Mouse (Mus musculus) duodenum, adult 2 months (tissue): Measurements from ENCODE around the gene F8. TPM values are rescaled to one million over a fixed set of nuclear protein-coding genes. Genes with fewer than 3 reads are reported as not detected.

Experiments
- polyA plus RNA-seq: library from polyadenylated mRNA; depleted of rRNA; stranded (reverse); fragments of >200 nt; gene quantifications from 2 replicates; pipeline ENCODE4 v1.2.3, GENCODE M21; 2012; ENCODE audit warnings: low replicate concordance; rRNA removed

F8 gene
- not detected in 2 replicates for polyA plus RNA-seq

GRCm38 (mm10) chrX:75382195-75382771, at the start of gene F8, which contains the start of gene Fundc2:
Gene F8 (minus strand): TSS chrX:75382615.
Gene Fundc2 (plus strand): TSS chrX:75382399.

GRCm38 (mm10) chrX:75415936-75416785, 33.7 kb upstream of the F8 start, which contains the start of the genes Cmc4, Mtcp1 and Brcc3:
Gene Cmc4 (minus strand): TSS chrX:75416584.
Gene Mtcp1 (minus strand): TSS chrX:75416588.
Gene Brcc3 (plus strand): TSS chrX:75416628.

GRCm38 (mm10) chrX:75163670-75164069, 218.7 kb downstream of the F8 start, which contains the start of gene Smim9:
Gene Smim9 (minus strand): TSS chrX:75163770.

GRCm38 (mm10) chrX:75130467-75131160, 251.8 kb downstream of the F8 start, which contains the start of gene Mpp1:
Gene Mpp1 (minus strand): TSS chrX:75131016.

Other genes starting within 250 kb of the F8 start
- gene Smim9, start 218.8 kb downstream of the F8 start, polyA plus RNA-seq, result not detected in 2 replicates
- 0.43 and 0.79 TPM in 2 replicates for gene Fundc2, start 216 bp downstream of the F8 start, polyA plus RNA-seq
- gene Cmc4, start 34.0 kb upstream of the F8 start, polyA plus RNA-seq, result 1.1 TPM in 1 of 2 replicates, not detected in the other
- gene Mtcp1, start 34.0 kb upstream of the F8 start, polyA plus RNA-seq, result 1.3 and 1.7 TPM in 2 replicates
- gene Brcc3, start 34.0 kb upstream of the F8 start, polyA plus RNA-seq, result 0.47 and 1.9 TPM in 2 replicates
- gene Vbp1, start 131.7 kb upstream of the F8 start, polyA plus RNA-seq, result 0.11 and 0.61 TPM in 2 replicates
- 0.05 and 0.25 TPM in 2 replicates for gene Rab39b, start 195.6 kb upstream of the F8 start, polyA plus RNA-seq